Mouse (Mus musculus): ENCODE measurements around the gene Cdrt4. TPM values are rescaled to one million over a fixed set of nuclear protein-coding genes. Genes with fewer than 3 reads are reported as not detected.

The Cdrt4 gene
- polyA plus RNA-seq, 1 experiment from 2014 or later = 0.29 TPM

- 57% methylated on average over 4 of the region's 4 CpGs for WGBS
- DNase-seq (ENCODE audit: low spot score) = no peak
- Histone ChIP-seq H3K9me3 (no peaks in the 10 kb centered on the region), H3K4me3 (no peak overlapping the region), H3K36me3 (replicated peaks) (no peaks in the 10 kb centered on the region), H3K27ac (replicated peaks) (peak overlapping the region; percentile 44; the same call in 1 of the 2 replicates), H3K27me3 (replicated peaks; ENCODE audit: low read depth, poor library complexity, severe bottlenecking) (no peaks in the 10 kb centered on the region), H3K4me1 (peaks cover 24% of the 10 kb centered on the region)
Observed at GRCm38 (mm10) chr11:63029148-63029714, 78.2 kb downstream of the Cdrt4 start.

- Histone ChIP-seq H3K9me3 (no peaks in the 10 kb centered on the region), H3K36me3 (replicated peaks) (no peaks in the 10 kb centered on the region), H3K27ac (replicated peaks) (peak overlapping the region; percentile 44; the same call in 1 of the 2 replicates), H3K4me3 (no peak overlapping the region), H3K27me3 (replicated peaks; ENCODE audit: low read depth, poor library complexity, severe bottlenecking) (no peaks in the 10 kb centered on the region), H3K4me1 (peaks cover 21% of the 10 kb centered on the region)
- 86% methylated on average over 6 of the region's 6 CpGs for WGBS
- DNase-seq (ENCODE audit: low spot score) = no peak
Observed at GRCm38 (mm10) chr11:63029721-63030120, 78.7 kb downstream of the Cdrt4 start.

GRCm38 (mm10) chr11:63035420-63036211 lies 84.6 kb downstream of the Cdrt4 start:
- no peak overlapping the region for H3K27ac ChIP-seq (replicated peaks)
- H3K4me1 ChIP-seq = peaks cover 11% of the 10 kb centered on the region
- 87% methylated on average over 11 of the region's 11 CpGs for WGBS
- no peaks in the 10 kb centered on the region for H3K36me3 ChIP-seq (replicated peaks)
- H3K27me3 ChIP-seq (replicated peaks; ENCODE audit: low read depth, poor library complexity, severe bottlenecking) = no peaks in the 10 kb centered on the region
- no peak for DNase-seq (ENCODE audit: low spot score)
- no peak overlapping the region for H3K4me3 ChIP-seq
- H3K9me3 ChIP-seq = no peaks in the 10 kb centered on the region

- Histone ChIP-seq H3K27me3 (replicated peaks; ENCODE audit: low read depth, poor library complexity, severe bottlenecking) (no peaks in the 10 kb centered on the region), H3K4me3 (no peak overlapping the region), H3K9me3 (no peaks in the 10 kb centered on the region), H3K27ac (replicated peaks) (peak overlapping the region; percentile 65), H3K4me1 (peaks cover 13% of the 10 kb centered on the region), H3K36me3 (replicated peaks) (no peaks in the 10 kb centered on the region)
- DNase-seq (ENCODE audit: low spot score) = peak; percentile 38
- 34% methylated on average over 12 of the region's 12 CpGs for WGBS
Observed at GRCm38 (mm10) chr11:63040002-63040661, 89.1 kb downstream of the Cdrt4 start.

Other genes starting within 250 kb of the Cdrt4 start
- gene Zfp287, start 219.3 kb upstream of the Cdrt4 start, polyA plus RNA-seq (2016; fragmentation: Nextera tagmentation; extraction: Ambion mirVana) = 13.0 and 14.3 TPM in 2 replicates
- not detected in 2 replicates for gene Gm10428, start 198.1 kb upstream of the Cdrt4 start, polyA plus RNA-seq (2016; fragmentation: Nextera tagmentation; extraction: Ambion mirVana)
- 25.6 and 28.5 TPM in 2 replicates for gene Zfp286, start 161.7 kb upstream of the Cdrt4 start, polyA plus RNA-seq (2016; fragmentation: Nextera tagmentation; extraction: Ambion mirVana)
- 2.9 and 3.7 TPM in 2 replicates for gene Trim16, start 131.0 kb upstream of the Cdrt4 start, polyA plus RNA-seq (2016; fragmentation: Nextera tagmentation; extraction: Ambion mirVana)
- gene Fbxw10, start 104.1 kb upstream of the Cdrt4 start, polyA plus RNA-seq (2016; fragmentation: Nextera tagmentation; extraction: Ambion mirVana) = 0.40 and 0.81 TPM in 2 replicates
- 45.4 and 50.0 TPM in 2 replicates for gene Tvp23b, start 71.7 kb upstream of the Cdrt4 start, polyA plus RNA-seq (2016; fragmentation: Nextera tagmentation; extraction: Ambion mirVana)
- gene Tekt3, start 110.5 kb downstream of the Cdrt4 start, polyA plus RNA-seq (2016; fragmentation: Nextera tagmentation; extraction: Ambion mirVana) = not detected in 2 replicates
- 30.0 and 33.5 TPM in 2 replicates for gene Pmp22, start 177.8 kb downstream of the Cdrt4 start, polyA plus RNA-seq (2016; fragmentation: Nextera tagmentation; extraction: Ambion mirVana)